Mouse (Mus musculus): Measurements from ENCODE around the gene Arhgap35. TPM values are rescaled to one million over a fixed set of nuclear protein-coding genes. Genes with fewer than 3 reads are reported as not detected.

Gene Arhgap35
- polyA plus RNA-seq, 1 experiment = 26.8 TPM

DNA sequence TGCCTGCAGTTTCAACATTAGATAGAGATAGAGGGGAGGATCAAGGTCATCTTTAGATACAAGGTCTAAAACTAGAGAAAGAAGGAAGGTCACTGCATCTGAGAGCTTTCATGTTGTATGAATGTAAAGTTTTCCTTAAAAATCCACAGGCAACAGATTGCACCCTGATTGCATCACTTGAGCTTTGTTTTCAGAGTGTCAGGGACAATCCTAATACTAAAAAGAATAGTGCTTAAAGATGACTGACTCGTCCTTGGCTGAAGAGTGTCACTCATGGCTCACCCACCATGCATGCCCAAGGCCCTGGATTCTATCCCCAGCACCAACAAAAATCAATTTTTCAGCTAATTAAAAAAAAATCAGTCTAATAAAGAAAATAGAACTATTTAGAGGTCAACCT, 23.5 kb downstream of the Arhgap35 start:
- Histone ChIP-seq H3K27me3 (ENCODE audit: control insufficient read depth, insufficient read depth, insufficient read length) (no peaks in the 10 kb centered on the region), H3K79me3 (ENCODE audit: low read depth) (peaks cover 67% of the 10 kb centered on the region), H3K4me3 (ENCODE audit: insufficient read depth, poor library complexity, severe bottlenecking) (no peak overlapping the region), H3K36me3 (ENCODE audit: control insufficient read depth, insufficient read depth) (peaks cover 11% of the 10 kb centered on the region), H3K79me2 (ENCODE audit: control insufficient read depth, insufficient read depth) (peaks cover 94% of the 10 kb centered on the region), H3ac (ENCODE audit: control insufficient read depth, insufficient read length, low read depth) (no peak overlapping the region)
- TF ChIP-seq CEBPB (IDR thresholded peaks at IDR 0.05; ENCODE audit: low read depth) (peak; percentile 70), MYOD1 (IDR thresholded peaks at IDR 0.05; ENCODE audit: control insufficient read depth, insufficient read length, low read depth) (no peak)

DNA sequence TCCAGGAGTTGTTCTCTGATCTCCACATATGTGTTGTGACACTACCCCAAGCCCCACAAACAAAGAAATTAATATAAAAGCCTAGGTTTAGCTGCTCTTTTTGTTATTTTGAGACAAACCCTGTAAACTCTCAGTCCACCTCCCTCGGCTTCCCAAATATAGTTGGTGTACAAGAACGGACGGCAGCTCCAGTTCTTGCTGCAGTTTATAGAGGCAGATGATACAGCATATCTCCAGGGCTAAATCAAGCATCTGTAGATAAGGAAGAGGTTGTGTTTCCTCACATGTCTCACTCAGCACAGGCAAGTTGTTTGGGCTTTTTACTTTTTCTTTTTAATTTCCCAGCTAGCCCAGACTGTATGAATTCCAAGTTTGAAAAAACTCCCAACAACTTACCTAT, 27.1 kb downstream of the Arhgap35 start:
- H3K36me3 ChIP-seq (ENCODE audit: control insufficient read depth, insufficient read depth) = peaks cover 5% of the 10 kb centered on the region
- no peaks in the 10 kb centered on the region for H3K27me3 ChIP-seq (ENCODE audit: control insufficient read depth, insufficient read depth, insufficient read length)
- H3K4me3 ChIP-seq (ENCODE audit: insufficient read depth, poor library complexity, severe bottlenecking) = no peak overlapping the region
- no peak overlapping the region for H3ac ChIP-seq (ENCODE audit: control insufficient read depth, insufficient read length, low read depth)
- TF ChIP-seq MYOG (IDR thresholded peaks at IDR 0.05; ENCODE audit: control insufficient read depth, extremely low read depth, insufficient read length) (no peak), CTCF (IDR thresholded peaks at IDR 0.05; ENCODE audit: control insufficient read depth, insufficient read depth, insufficient read length) (no peak), CEBPB (IDR thresholded peaks at IDR 0.05; ENCODE audit: low read depth) (no peak), USF1 (IDR thresholded peaks at IDR 0.05; ENCODE audit: low read depth) (no peak), FOSL1 (IDR thresholded peaks at IDR 0.05; ENCODE audit: insufficient read depth, low read length, poor library complexity, severe bottlenecking) (no peak), MAX (IDR thresholded peaks at IDR 0.05) (no peak), MYOD1 (IDR thresholded peaks at IDR 0.05; ENCODE audit: control insufficient read depth, insufficient read length, low read depth) (no peak)
- H3K79me3 ChIP-seq (ENCODE audit: low read depth) = peaks cover 72% of the 10 kb centered on the region
- peaks cover 94% of the 10 kb centered on the region for H3K79me2 ChIP-seq (ENCODE audit: control insufficient read depth, insufficient read depth)

- no peaks in the 10 kb centered on the region for H3K36me3 ChIP-seq (ENCODE audit: control insufficient read depth, insufficient read depth)
- H3K79me2 ChIP-seq (ENCODE audit: control insufficient read depth, insufficient read depth) = peaks cover 94% of the 10 kb centered on the region
- no peak overlapping the region for H3K4me3 ChIP-seq (ENCODE audit: insufficient read depth, poor library complexity, severe bottlenecking)
- no peak overlapping the region for H3ac ChIP-seq (ENCODE audit: control insufficient read depth, insufficient read length, low read depth)
- no peak for TF ChIP-seq CEBPB (IDR thresholded peaks at IDR 0.05; ENCODE audit: low read depth)
- TF ChIP-seq MAX (IDR thresholded peaks at IDR 0.05) = no peak
- no peak for TF ChIP-seq MYOD1 (IDR thresholded peaks at IDR 0.05; ENCODE audit: control insufficient read depth, insufficient read length, low read depth)
- TF ChIP-seq USF1 (IDR thresholded peaks at IDR 0.05; ENCODE audit: low read depth) = no peak
- TF ChIP-seq FOSL1 (IDR thresholded peaks at IDR 0.05; ENCODE audit: insufficient read depth, low read length, poor library complexity, severe bottlenecking) = no peak
- TF ChIP-seq MYOG (IDR thresholded peaks at IDR 0.05; ENCODE audit: control insufficient read depth, extremely low read depth, insufficient read length) = no peak
- TF ChIP-seq CTCF (IDR thresholded peaks at IDR 0.05; ENCODE audit: control insufficient read depth, insufficient read depth, insufficient read length) = no peak
- peaks cover 71% of the 10 kb centered on the region for H3K79me3 ChIP-seq (ENCODE audit: low read depth)
- no peaks in the 10 kb centered on the region for H3K27me3 ChIP-seq (ENCODE audit: control insufficient read depth, insufficient read depth, insufficient read length)
These were observed 30.4 kb downstream of the Arhgap35 start for GRCm38 (mm10) chr7:16584384-16584783.

GRCm38 (mm10) chr7:16583775-16584174, 31.0 kb downstream of the Arhgap35 start:
- peaks cover 77% of the 10 kb centered on the region for H3K79me3 ChIP-seq (ENCODE audit: low read depth)
- H3K27me3 ChIP-seq (ENCODE audit: control insufficient read depth, insufficient read depth, insufficient read length) = no peaks in the 10 kb centered on the region
- TF ChIP-seq USF1 (IDR thresholded peaks at IDR 0.05; ENCODE audit: low read depth) = no peak
- no peak for TF ChIP-seq MYOD1 (IDR thresholded peaks at IDR 0.05; ENCODE audit: control insufficient read depth, insufficient read length, low read depth)
- no peak for TF ChIP-seq MAX (IDR thresholded peaks at IDR 0.05)
- TF ChIP-seq CEBPB (IDR thresholded peaks at IDR 0.05; ENCODE audit: low read depth) = no peak
- no peak for TF ChIP-seq CTCF (IDR thresholded peaks at IDR 0.05; ENCODE audit: control insufficient read depth, insufficient read depth, insufficient read length)
- H3K79me2 ChIP-seq (ENCODE audit: control insufficient read depth, insufficient read depth) = peaks cover 97% of the 10 kb centered on the region
- H3ac ChIP-seq (ENCODE audit: control insufficient read depth, insufficient read length, low read depth) = no peak overlapping the region
- peaks cover 2% of the 10 kb centered on the region for H3K36me3 ChIP-seq (ENCODE audit: control insufficient read depth, insufficient read depth)
- no peak overlapping the region for H3K4me3 ChIP-seq (ENCODE audit: insufficient read depth, poor library complexity, severe bottlenecking)

DNA sequence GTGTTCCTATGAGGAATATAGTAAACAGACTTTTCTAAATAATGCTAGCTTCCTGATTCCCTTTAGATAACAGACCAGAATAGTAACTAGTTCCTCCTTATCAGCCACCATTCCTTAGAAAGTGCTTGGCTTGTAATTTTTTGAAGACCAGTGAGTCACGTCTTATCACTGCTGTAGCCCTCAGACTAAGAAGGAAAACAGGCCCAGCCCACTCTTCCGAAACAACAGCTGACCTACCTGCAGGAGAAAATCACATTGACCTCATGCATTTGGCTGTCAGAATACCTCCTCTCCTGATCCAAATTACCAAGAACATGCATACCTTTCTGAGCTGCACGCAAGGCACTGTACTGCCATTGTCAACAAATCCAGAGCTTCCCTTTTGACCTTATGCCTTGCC, 32.5 kb downstream of the Arhgap35 start:
- Histone ChIP-seq H3K27me3 (ENCODE audit: control insufficient read depth, insufficient read depth, insufficient read length) (no peaks in the 10 kb centered on the region), H3K4me3 (ENCODE audit: insufficient read depth, poor library complexity, severe bottlenecking) (no peak overlapping the region), H3ac (ENCODE audit: control insufficient read depth, insufficient read length, low read depth) (no peak overlapping the region), H3K79me3 (ENCODE audit: low read depth) (peaks cover 83% of the 10 kb centered on the region), H3K36me3 (ENCODE audit: control insufficient read depth, insufficient read depth) (peaks cover 2% of the 10 kb centered on the region), H3K79me2 (ENCODE audit: control insufficient read depth, insufficient read depth) (peaks cover 97% of the 10 kb centered on the region)
- no peak for TF ChIP-seq CTCF (IDR thresholded peaks at IDR 0.05; ENCODE audit: control insufficient read depth, insufficient read depth, insufficient read length)
- TF ChIP-seq FOSL1 (IDR thresholded peaks at IDR 0.05; ENCODE audit: insufficient read depth, low read length, poor library complexity, severe bottlenecking) = no peak

GRCm38 (mm10) chr7:16581276-16582100, 33.3 kb downstream of the Arhgap35 start:
- H3K27me3 ChIP-seq (ENCODE audit: control insufficient read depth, insufficient read depth, insufficient read length) = no peaks in the 10 kb centered on the region
- TF ChIP-seq USF1 (IDR thresholded peaks at IDR 0.05; ENCODE audit: low read depth) (no peak), MYOG (IDR thresholded peaks at IDR 0.05; ENCODE audit: control insufficient read depth, extremely low read depth, insufficient read length) (no peak), CTCF (IDR thresholded peaks at IDR 0.05; ENCODE audit: control insufficient read depth, insufficient read depth, insufficient read length) (no peak), FOSL1 (IDR thresholded peaks at IDR 0.05; ENCODE audit: insufficient read depth, low read length, poor library complexity, severe bottlenecking) (no peak), MYOD1 (IDR thresholded peaks at IDR 0.05; ENCODE audit: control insufficient read depth, insufficient read length, low read depth) (no peak), CEBPB (IDR thresholded peaks at IDR 0.05; ENCODE audit: low read depth) (no peak), MAX (IDR thresholded peaks at IDR 0.05) (no peak)
- peaks cover 2% of the 10 kb centered on the region for H3K36me3 ChIP-seq (ENCODE audit: control insufficient read depth, insufficient read depth)
- H3ac ChIP-seq (ENCODE audit: control insufficient read depth, insufficient read length, low read depth) = no peak overlapping the region
- H3K79me3 ChIP-seq (ENCODE audit: low read depth) = peaks cover 84% of the 10 kb centered on the region
- H3K79me2 ChIP-seq (ENCODE audit: control insufficient read depth, insufficient read depth) = peaks cover 98% of the 10 kb centered on the region
- no peak overlapping the region for H3K4me3 ChIP-seq (ENCODE audit: insufficient read depth, poor library complexity, severe bottlenecking)
